Mouse (Mus musculus): ENCODE data around the gene Gm5767. TPM values are rescaled to one million over a fixed set of nuclear protein-coding genes. Genes with fewer than 3 reads are reported as not detected.
A peak's percentile ranks its signal among the peaks of the same experiment; 100 is the strongest.

Gm5767 gene
- polyA plus RNA-seq, 1 experiment from 2014 or later, result not detected

DNA sequence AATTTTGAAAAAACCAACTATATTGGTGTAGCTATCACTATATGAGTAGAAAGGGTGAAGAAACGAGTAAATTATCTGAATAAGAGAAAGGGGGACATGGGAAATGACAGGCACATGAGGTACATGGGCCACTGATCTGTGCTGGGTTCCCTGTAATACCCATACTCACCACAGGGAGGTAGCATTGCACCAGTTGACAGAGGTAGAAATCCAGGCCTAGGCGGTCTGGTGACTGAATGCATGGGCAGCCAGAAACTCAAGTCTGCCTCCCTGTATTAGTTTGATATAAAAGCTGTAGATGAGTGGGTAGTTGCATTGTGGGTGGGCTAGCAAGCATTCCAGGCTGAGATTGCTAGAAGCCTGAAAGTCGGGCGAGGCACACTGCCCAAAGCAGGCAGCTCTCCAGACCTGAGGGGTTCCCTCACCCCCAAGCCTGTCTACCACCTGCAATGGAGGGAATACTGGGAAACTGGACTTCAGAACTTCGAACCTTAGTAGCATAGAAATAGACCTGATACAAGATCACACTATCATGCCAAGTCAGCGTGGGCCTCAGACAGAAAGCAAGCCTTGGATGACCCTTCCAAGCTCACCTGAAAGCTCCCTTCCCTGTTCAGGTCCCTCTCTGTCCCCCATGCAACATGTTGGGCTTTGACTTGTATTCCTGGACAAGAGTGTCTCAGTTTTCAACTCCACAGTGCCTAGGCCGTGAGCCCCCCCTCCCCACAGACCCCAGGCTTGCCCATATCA lies 5.7 kb downstream of the Gm5767 start:
- Histone ChIP-seq H3K9me3 (replicated peaks; ENCODE audit: control insufficient read depth, low read length) (no peaks in the 10 kb centered on the region), H3K27ac (ENCODE audit: low read length) (peak overlapping the region; percentile 20; the same call in 1 of the 2 replicates), H3K9ac (ENCODE audit: low read length) (no peak overlapping the region), H3K27me3 (ENCODE audit: control insufficient read depth, insufficient read depth, low read length) (no peaks in the 10 kb centered on the region), H3K4me2 (ENCODE audit: low read depth, low read length) (no peak overlapping the region), H3K4me1 (ENCODE audit: control insufficient read depth, insufficient read depth, low read length) (peaks cover 13% of the 10 kb centered on the region; the same call in 1 of the 2 replicates), H3K36me3 (ENCODE audit: control insufficient read depth, insufficient read depth, low read length) (peaks cover 20% of the 10 kb centered on the region), H3K4me3 (replicated peaks; ENCODE audit: low read length) (no peak overlapping the region)
- peak; percentile 46; the same call in 1 of the 2 replicates for ATAC-seq (ENCODE audit: insufficient read depth, low FRiP score)
- 54% methylated on average over 7 of the region's 7 CpGs for WGBS

DNA sequence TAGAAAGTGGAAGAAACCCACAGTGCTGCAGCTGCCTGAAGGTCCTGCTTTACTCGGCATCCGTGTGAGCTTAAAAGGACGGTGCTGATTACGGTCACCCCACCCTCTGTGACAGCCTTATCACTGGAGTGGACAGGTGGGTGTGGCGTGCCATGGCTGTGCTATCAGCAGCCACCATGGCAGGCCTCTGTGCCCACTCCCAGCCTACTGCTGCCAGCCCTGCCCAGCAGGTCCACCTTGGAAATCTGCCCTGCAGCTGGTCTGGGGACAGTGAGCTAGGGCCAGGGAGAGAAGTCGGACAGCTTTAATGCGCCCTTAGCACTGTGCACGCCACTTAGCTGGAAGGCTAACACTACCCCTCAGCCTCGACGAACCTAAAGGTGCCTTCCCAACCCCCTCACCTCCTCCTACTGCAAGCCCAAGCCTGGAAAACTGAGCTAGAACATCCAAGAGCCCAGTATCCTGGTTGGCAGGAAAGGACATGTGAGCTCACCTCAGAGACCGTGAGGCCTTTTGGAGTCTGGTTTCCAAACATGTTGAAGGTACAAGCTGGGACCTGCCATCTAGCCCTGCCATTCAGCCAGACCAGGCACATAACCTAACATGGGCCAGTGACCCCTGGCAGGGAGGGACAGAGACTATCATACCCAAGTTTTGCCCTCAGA lies 6.4 kb downstream of the Gm5767 start:
- ATAC-seq (ENCODE audit: insufficient read depth, low FRiP score), result peak; percentile 79
- Histone ChIP-seq H3K9me3 (replicated peaks; ENCODE audit: control insufficient read depth, low read length) (no peaks in the 10 kb centered on the region), H3K27me3 (ENCODE audit: control insufficient read depth, insufficient read depth, low read length) (no peaks in the 10 kb centered on the region), H3K4me1 (ENCODE audit: control insufficient read depth, insufficient read depth, low read length) (peaks cover 13% of the 10 kb centered on the region; the same call in 1 of the 2 replicates), H3K4me3 (replicated peaks; ENCODE audit: low read length) (no peak overlapping the region), H3K27ac (ENCODE audit: low read length) (no peak overlapping the region), H3K4me2 (ENCODE audit: low read depth, low read length) (no peak overlapping the region), H3K9ac (ENCODE audit: low read length) (no peak overlapping the region), H3K36me3 (ENCODE audit: control insufficient read depth, insufficient read depth, low read length) (peaks cover 26% of the 10 kb centered on the region)
- 68% methylated on average over 11 of the region's 11 CpGs for WGBS

DNA sequence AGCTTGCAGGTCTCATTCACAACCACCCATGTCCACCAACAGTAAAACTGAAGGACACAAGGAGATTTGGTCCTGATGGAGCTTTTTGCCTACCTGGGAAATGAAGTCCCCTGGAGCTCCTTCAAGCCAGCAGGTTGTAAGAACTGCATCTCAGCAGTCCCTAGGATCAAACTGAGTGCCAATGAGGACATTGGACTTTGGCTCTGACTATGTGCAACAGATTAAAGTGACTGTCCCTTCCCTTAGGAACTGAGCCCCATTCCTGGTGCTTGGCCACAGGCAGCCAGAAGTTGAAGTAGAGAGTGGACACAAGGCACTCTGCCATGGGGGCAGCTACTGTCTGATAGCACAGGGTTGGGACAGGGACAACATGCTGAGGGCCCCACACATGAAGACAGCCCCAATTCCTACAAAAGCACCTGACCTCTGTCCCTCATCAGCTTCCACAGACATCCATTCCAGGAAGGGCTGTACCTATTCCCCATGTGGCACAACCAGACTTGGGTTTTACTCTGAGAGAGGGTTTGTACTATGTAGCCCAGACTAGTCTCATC lies 7.1 kb downstream of the Gm5767 start:
- H3K36me3 ChIP-seq (ENCODE audit: control insufficient read depth, insufficient read depth, low read length), result peaks cover 26% of the 10 kb centered on the region
- no peak overlapping the region for H3K9ac ChIP-seq (ENCODE audit: low read length)
- no peak overlapping the region for H3K4me2 ChIP-seq (ENCODE audit: low read depth, low read length)
- ATAC-seq (ENCODE audit: insufficient read depth, low FRiP score), result no peak
- no peaks in the 10 kb centered on the region for H3K9me3 ChIP-seq (replicated peaks; ENCODE audit: control insufficient read depth, low read length)
- H3K4me1 ChIP-seq (ENCODE audit: control insufficient read depth, insufficient read depth, low read length), result peaks cover 13% of the 10 kb centered on the region; the same call in 1 of the 2 replicates
- no peak overlapping the region for H3K27ac ChIP-seq (ENCODE audit: low read length)
- no peak overlapping the region for H3K4me3 ChIP-seq (replicated peaks; ENCODE audit: low read length)
- no peaks in the 10 kb centered on the region for H3K27me3 ChIP-seq (ENCODE audit: control insufficient read depth, insufficient read depth, low read length)

DNA sequence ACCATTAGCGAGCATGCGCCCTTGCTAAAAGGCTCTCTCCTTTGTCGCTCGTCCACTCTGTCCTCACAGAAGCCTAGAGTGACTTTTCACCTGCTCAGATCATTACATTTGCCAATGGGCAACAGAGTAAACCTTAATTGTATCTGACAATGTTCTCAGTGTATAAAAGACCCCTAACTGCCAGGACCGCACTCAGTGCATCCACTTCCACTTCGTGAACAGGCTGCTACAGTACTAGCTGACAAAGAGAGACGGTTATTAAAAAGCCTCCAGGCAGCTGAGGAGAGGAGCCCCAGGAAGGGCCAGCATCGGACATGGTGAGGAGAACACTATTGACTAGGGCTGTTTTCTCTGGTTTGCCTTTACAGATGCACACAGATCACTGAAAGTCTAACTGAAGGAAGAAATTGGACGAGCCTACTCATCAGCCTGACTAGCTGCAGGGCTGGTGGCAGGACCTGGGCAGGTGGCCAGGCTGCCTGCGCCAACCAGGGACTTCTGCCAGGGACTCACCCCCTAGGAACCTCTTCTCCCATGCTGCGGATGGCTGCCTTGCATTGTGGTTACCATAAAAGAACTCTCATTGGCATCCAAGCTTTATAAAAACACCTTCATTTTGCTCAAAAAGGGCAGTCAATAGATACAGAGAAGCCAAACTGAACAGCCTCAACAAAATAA lies 9.5 kb downstream of the Gm5767 start:
- WGBS, result 89% methylated on average over 11 of the region's 11 CpGs

GRCm38 (mm10) chr16:8691206-8691605 lies 10.6 kb downstream of the Gm5767 start:
- ATAC-seq (ENCODE audit: insufficient read depth, low FRiP score), result no peak
- H3K4me3 ChIP-seq (replicated peaks; ENCODE audit: low read length), result no peak overlapping the region
- H3K9ac ChIP-seq (ENCODE audit: low read length), result no peak overlapping the region
- peaks cover 13% of the 10 kb centered on the region; the same call in 1 of the 2 replicates for H3K4me1 ChIP-seq (ENCODE audit: control insufficient read depth, insufficient read depth, low read length)
- no peak overlapping the region for H3K27ac ChIP-seq (ENCODE audit: low read length)
- peaks cover 47% of the 10 kb centered on the region for H3K36me3 ChIP-seq (ENCODE audit: control insufficient read depth, insufficient read depth, low read length)
- H3K27me3 ChIP-seq (ENCODE audit: control insufficient read depth, insufficient read depth, low read length), result no peaks in the 10 kb centered on the region
- no peaks in the 10 kb centered on the region for H3K9me3 ChIP-seq (replicated peaks; ENCODE audit: control insufficient read depth, low read length)
- no peak overlapping the region for H3K4me2 ChIP-seq (ENCODE audit: low read depth, low read length)
- 89% methylated on average over 7 of the region's 7 CpGs for WGBS

More for the DNA sequence above, 9.5 kb downstream of the Gm5767 start:
- H3K9ac ChIP-seq (ENCODE audit: low read length), result no peak overlapping the region
- ATAC-seq (ENCODE audit: insufficient read depth, low FRiP score), result no peak
- no peak overlapping the region for H3K4me2 ChIP-seq (ENCODE audit: low read depth, low read length)
- H3K27ac ChIP-seq (ENCODE audit: low read length), result no peak overlapping the region
- H3K4me1 ChIP-seq (ENCODE audit: control insufficient read depth, insufficient read depth, low read length), result peaks cover 13% of the 10 kb centered on the region; the same call in 1 of the 2 replicates
- no peaks in the 10 kb centered on the region for H3K9me3 ChIP-seq (replicated peaks; ENCODE audit: control insufficient read depth, low read length)
- no peak overlapping the region for H3K4me3 ChIP-seq (replicated peaks; ENCODE audit: low read length)
- peaks cover 41% of the 10 kb centered on the region for H3K36me3 ChIP-seq (ENCODE audit: control insufficient read depth, insufficient read depth, low read length)
- no peaks in the 10 kb centered on the region for H3K27me3 ChIP-seq (ENCODE audit: control insufficient read depth, insufficient read depth, low read length)

DNA sequence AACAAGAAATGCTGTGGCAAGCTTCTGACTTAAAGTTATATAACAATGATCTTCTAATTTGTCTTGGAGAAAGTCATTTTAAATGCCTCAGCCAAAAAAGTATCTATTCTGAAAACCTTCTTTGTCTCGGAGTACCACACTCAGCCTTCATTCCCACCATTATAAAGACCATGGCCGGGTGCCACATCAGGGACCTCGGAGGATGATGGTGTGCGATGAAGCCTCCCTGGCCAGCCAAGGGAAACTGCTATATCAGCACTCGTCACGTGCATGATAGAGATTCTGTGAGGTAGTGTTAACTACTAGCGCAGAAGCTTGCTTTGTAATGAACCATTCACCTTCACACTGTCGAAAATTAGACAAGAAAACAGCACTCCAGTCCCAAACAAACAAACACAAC lies 19.0 kb downstream of the Gm5767 start:
- H3K27ac ChIP-seq (ENCODE audit: low read length), result no peak overlapping the region
- H3K9ac ChIP-seq (ENCODE audit: low read length), result no peak overlapping the region
- H3K27me3 ChIP-seq (ENCODE audit: control insufficient read depth, insufficient read depth, low read length), result no peaks in the 10 kb centered on the region
- H3K4me2 ChIP-seq (ENCODE audit: low read depth, low read length), result no peak overlapping the region
- no peak for ATAC-seq (ENCODE audit: insufficient read depth, low FRiP score)
- H3K4me3 ChIP-seq (replicated peaks; ENCODE audit: low read length), result no peak overlapping the region
- H3K9me3 ChIP-seq (replicated peaks; ENCODE audit: control insufficient read depth, low read length), result no peaks in the 10 kb centered on the region
- WGBS, result 94% methylated on average over 8 of the region's 8 CpGs
- peaks cover 37% of the 10 kb centered on the region for H3K36me3 ChIP-seq (ENCODE audit: control insufficient read depth, insufficient read depth, low read length)
- H3K4me1 ChIP-seq (ENCODE audit: control insufficient read depth, insufficient read depth, low read length), result no peaks in the 10 kb centered on the region

- Histone ChIP-seq H3K27me3 (ENCODE audit: control insufficient read depth, insufficient read depth, low read length) (no peaks in the 10 kb centered on the region), H3K4me3 (replicated peaks; ENCODE audit: low read length) (no peak overlapping the region), H3K36me3 (ENCODE audit: control insufficient read depth, insufficient read depth, low read length) (peaks cover 33% of the 10 kb centered on the region), H3K4me2 (ENCODE audit: low read depth, low read length) (no peak overlapping the region), H3K9me3 (replicated peaks; ENCODE audit: control insufficient read depth, low read length) (no peaks in the 10 kb centered on the region), H3K4me1 (ENCODE audit: control insufficient read depth, insufficient read depth, low read length) (no peaks in the 10 kb centered on the region), H3K9ac (ENCODE audit: low read length) (no peak overlapping the region), H3K27ac (ENCODE audit: low read length) (no peak overlapping the region)
- ATAC-seq (ENCODE audit: insufficient read depth, low FRiP score), result no peak
- 80% methylated on average over 3 of the region's 3 CpGs for WGBS
These were observed 20.0 kb downstream of the Gm5767 start for GRCm38 (mm10) chr16:8700586-8700985.

DNA sequence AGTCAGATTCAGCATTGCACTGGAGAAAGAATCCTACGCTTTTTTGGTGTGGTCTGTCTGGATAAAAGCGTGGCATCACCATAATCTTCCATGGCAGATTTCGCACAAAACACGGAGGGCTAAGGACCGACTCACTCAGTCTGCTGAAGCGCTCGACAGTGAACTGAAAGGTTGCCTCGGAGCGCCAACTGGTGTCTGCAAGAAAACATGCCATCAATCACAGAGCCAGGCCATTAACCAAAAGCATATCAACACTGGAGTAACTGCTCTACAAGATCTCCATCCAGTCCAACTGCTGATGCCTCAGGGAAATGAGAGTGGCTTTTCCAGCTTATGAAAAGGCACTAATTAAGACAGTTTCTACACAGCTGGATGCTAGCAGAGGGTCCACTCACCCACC lies 31.4 kb downstream of the Gm5767 start:
- Histone ChIP-seq H3K9me3 (replicated peaks; ENCODE audit: control insufficient read depth, low read length) (no peaks in the 10 kb centered on the region), H3K27me3 (ENCODE audit: control insufficient read depth, insufficient read depth, low read length) (no peaks in the 10 kb centered on the region), H3K4me3 (replicated peaks; ENCODE audit: low read length) (no peak overlapping the region), H3K4me2 (ENCODE audit: low read depth, low read length) (no peak overlapping the region), H3K27ac (ENCODE audit: low read length) (no peak overlapping the region), H3K9ac (ENCODE audit: low read length) (no peak overlapping the region), H3K4me1 (ENCODE audit: control insufficient read depth, insufficient read depth, low read length) (peaks cover 5% of the 10 kb centered on the region; the same call in 1 of the 2 replicates), H3K36me3 (ENCODE audit: control insufficient read depth, insufficient read depth, low read length) (peaks cover 26% of the 10 kb centered on the region)
- no peak for ATAC-seq (ENCODE audit: insufficient read depth, low FRiP score)
- 75% methylated on average over 9 of the region's 9 CpGs for WGBS
